Mouse (Mus musculus): ENCODE data around the gene Ccnq. TPM values are rescaled to one million over a fixed set of nuclear protein-coding genes. Genes with fewer than 3 reads are reported as not detected.
A peak's percentile ranks its signal among the peaks of the same experiment; 100 is the strongest.

The Ccnq gene
- polyA plus RNA-seq, 1 experiment from 2014 or later: 35.4 TPM

- 5% methylated on average over 2 of the region's 2 CpGs for WGBS
- Histone ChIP-seq H3K9me3 (no peaks in the 10 kb centered on the region), H3K27ac (peak overlapping the region; percentile 89), H3K4me1 (peaks cover 13% of the 10 kb centered on the region), H3K36me3 (peaks cover 13% of the 10 kb centered on the region), H3K4me3 (peak overlapping the region; percentile 75), H3K27me3 (ENCODE audit: insufficient read depth, poor library complexity, severe bottlenecking) (no peaks in the 10 kb centered on the region)
- no peak for DNase-seq (ENCODE audit: low spot score)
Observed at GRCm38 (mm10) chr11:78751843-78752203, 294 bp upstream of the Ccnq start.

- Histone ChIP-seq H3K4me3 (no peak overlapping the region), H3K27ac (no peak overlapping the region), H3K4me1 (peaks cover 18% of the 10 kb centered on the region), H3K36me3 (peaks cover 13% of the 10 kb centered on the region), H3K9me3 (no peaks in the 10 kb centered on the region), H3K27me3 (ENCODE audit: insufficient read depth, poor library complexity, severe bottlenecking) (no peaks in the 10 kb centered on the region)
- no peak for DNase-seq (ENCODE audit: low spot score)
- 81% methylated on average over 7 of the region's 7 CpGs for WGBS
Observed at GRCm38 (mm10) chr11:78746264-78746663, 5.3 kb downstream of the Ccnq start.

GRCm38 (mm10) chr11:78745475-78745874 lies 6.1 kb downstream of the Ccnq start:
- Histone ChIP-seq H3K4me3 (no peak overlapping the region), H3K36me3 (peaks cover 13% of the 10 kb centered on the region), H3K4me1 (peaks cover 10% of the 10 kb centered on the region), H3K27me3 (ENCODE audit: insufficient read depth, poor library complexity, severe bottlenecking) (no peaks in the 10 kb centered on the region), H3K27ac (peak overlapping the region; percentile 12; the same call in 1 of the 2 replicates), H3K9me3 (no peaks in the 10 kb centered on the region)
- DNase-seq (ENCODE audit: low spot score): no peak
- 45% methylated on average over 4 of the region's 4 CpGs for WGBS

- no peaks in the 10 kb centered on the region for H3K9me3 ChIP-seq
- H3K27ac ChIP-seq: no peak overlapping the region
- DNase-seq (ENCODE audit: low spot score): no peak
- H3K4me1 ChIP-seq: peaks cover 5% of the 10 kb centered on the region; the same call in 1 of the 2 replicates
- no peaks in the 10 kb centered on the region for H3K36me3 ChIP-seq
- WGBS: 64% methylated on average over 3 of the region's 3 CpGs
- H3K4me3 ChIP-seq: no peak overlapping the region
- H3K27me3 ChIP-seq (ENCODE audit: insufficient read depth, poor library complexity, severe bottlenecking): no peaks in the 10 kb centered on the region
Observed at GRCm38 (mm10) chr11:78742461-78742860, 9.1 kb downstream of the Ccnq start.

- Histone ChIP-seq H3K4me1 (peaks cover 5% of the 10 kb centered on the region; the same call in 1 of the 2 replicates), H3K27ac (no peak overlapping the region), H3K4me3 (no peak overlapping the region), H3K27me3 (ENCODE audit: insufficient read depth, poor library complexity, severe bottlenecking) (no peaks in the 10 kb centered on the region), H3K36me3 (no peaks in the 10 kb centered on the region), H3K9me3 (no peaks in the 10 kb centered on the region)
- no peak for DNase-seq (ENCODE audit: low spot score)
- 68% methylated on average over 7 of the region's 7 CpGs for WGBS
Observed at GRCm38 (mm10) chr11:78741958-78742357, 9.6 kb downstream of the Ccnq start.

- DNase-seq (ENCODE audit: low spot score): no peak
- Histone ChIP-seq H3K4me1 (no peaks in the 10 kb centered on the region), H3K27me3 (ENCODE audit: insufficient read depth, poor library complexity, severe bottlenecking) (no peaks in the 10 kb centered on the region), H3K36me3 (no peaks in the 10 kb centered on the region), H3K27ac (no peak overlapping the region), H3K4me3 (no peak overlapping the region), H3K9me3 (no peaks in the 10 kb centered on the region)
Observed at GRCm38 (mm10) chr11:78739361-78739760, 12.2 kb downstream of the Ccnq start.

GRCm38 (mm10) chr11:78736877-78737408 lies 14.6 kb downstream of the Ccnq start:
- H3K27ac ChIP-seq: no peak overlapping the region
- no peaks in the 10 kb centered on the region for H3K27me3 ChIP-seq (ENCODE audit: insufficient read depth, poor library complexity, severe bottlenecking)
- 65% methylated on average over 3 of the region's 3 CpGs for WGBS
- no peak overlapping the region for H3K4me3 ChIP-seq
- no peaks in the 10 kb centered on the region for H3K36me3 ChIP-seq
- H3K9me3 ChIP-seq: no peaks in the 10 kb centered on the region
- H3K4me1 ChIP-seq: no peaks in the 10 kb centered on the region
- DNase-seq (ENCODE audit: low spot score): no peak

- Histone ChIP-seq H3K4me3 (no peak overlapping the region), H3K27me3 (ENCODE audit: insufficient read depth, poor library complexity, severe bottlenecking) (no peaks in the 10 kb centered on the region), H3K9me3 (no peaks in the 10 kb centered on the region), H3K36me3 (no peaks in the 10 kb centered on the region), H3K27ac (no peak overlapping the region), H3K4me1 (no peaks in the 10 kb centered on the region)
- WGBS: 88% methylated on average over 1 of the region's 1 CpGs
- no peak for DNase-seq (ENCODE audit: low spot score)
Observed at GRCm38 (mm10) chr11:78735168-78735567, 16.4 kb downstream of the Ccnq start.

GRCm38 (mm10) chr11:78732619-78733018 lies 18.9 kb downstream of the Ccnq start:
- no peak overlapping the region for H3K27ac ChIP-seq
- no peaks in the 10 kb centered on the region for H3K36me3 ChIP-seq
- H3K9me3 ChIP-seq: no peaks in the 10 kb centered on the region
- H3K4me1 ChIP-seq: no peaks in the 10 kb centered on the region
- no peak overlapping the region for H3K4me3 ChIP-seq
- H3K27me3 ChIP-seq (ENCODE audit: insufficient read depth, poor library complexity, severe bottlenecking): no peaks in the 10 kb centered on the region
- DNase-seq (ENCODE audit: low spot score): no peak
- WGBS: 74% methylated on average over 6 of the region's 6 CpGs

GRCm38 (mm10) chr11:78730902-78731301 lies 20.6 kb downstream of the Ccnq start:
- no peak overlapping the region for H3K27ac ChIP-seq
- no peak for DNase-seq (ENCODE audit: low spot score)
- no peaks in the 10 kb centered on the region for H3K9me3 ChIP-seq
- no peaks in the 10 kb centered on the region for H3K4me1 ChIP-seq
- H3K27me3 ChIP-seq (ENCODE audit: insufficient read depth, poor library complexity, severe bottlenecking): no peaks in the 10 kb centered on the region
- 19% methylated on average over 2 of the region's 2 CpGs for WGBS
- no peaks in the 10 kb centered on the region for H3K36me3 ChIP-seq
- no peak overlapping the region for H3K4me3 ChIP-seq

GRCm38 (mm10) chr11:78728041-78728440 lies 23.5 kb downstream of the Ccnq start:
- Histone ChIP-seq H3K27me3 (ENCODE audit: insufficient read depth, poor library complexity, severe bottlenecking) (no peaks in the 10 kb centered on the region), H3K27ac (no peak overlapping the region), H3K36me3 (no peaks in the 10 kb centered on the region), H3K4me1 (no peaks in the 10 kb centered on the region), H3K9me3 (no peaks in the 10 kb centered on the region), H3K4me3 (no peak overlapping the region)
- no peak for DNase-seq (ENCODE audit: low spot score)
- 64% methylated on average over 4 of the region's 4 CpGs for WGBS

- WGBS: 68% methylated on average over 3 of the region's 3 CpGs
Observed at GRCm38 (mm10) chr11:78726366-78726765, 25.2 kb downstream of the Ccnq start.

GRCm38 (mm10) chr11:78724792-78725191 lies 26.7 kb downstream of the Ccnq start:
- H3K27me3 ChIP-seq (ENCODE audit: insufficient read depth, poor library complexity, severe bottlenecking): no peaks in the 10 kb centered on the region
- DNase-seq (ENCODE audit: low spot score): no peak
- H3K4me1 ChIP-seq: no peaks in the 10 kb centered on the region
- H3K27ac ChIP-seq: no peak overlapping the region
- 85% methylated on average over 1 of the region's 1 CpGs for WGBS
- H3K4me3 ChIP-seq: no peak overlapping the region
- no peaks in the 10 kb centered on the region for H3K9me3 ChIP-seq
- no peaks in the 10 kb centered on the region for H3K36me3 ChIP-seq

More at GRCm38 (mm10) chr11:78726366-78726765, 25.2 kb downstream of the Ccnq start:
- no peak for DNase-seq (ENCODE audit: low spot score)
- no peaks in the 10 kb centered on the region for H3K9me3 ChIP-seq
- no peaks in the 10 kb centered on the region for H3K4me1 ChIP-seq
- no peak overlapping the region for H3K27ac ChIP-seq
- no peaks in the 10 kb centered on the region for H3K27me3 ChIP-seq (ENCODE audit: insufficient read depth, poor library complexity, severe bottlenecking)
- no peak overlapping the region for H3K4me3 ChIP-seq
- no peaks in the 10 kb centered on the region for H3K36me3 ChIP-seq

- no peak for DNase-seq (ENCODE audit: low spot score)
- 78% methylated on average over 2 of the region's 2 CpGs for WGBS
- H3K27me3 ChIP-seq (ENCODE audit: insufficient read depth, poor library complexity, severe bottlenecking): no peaks in the 10 kb centered on the region
Observed at GRCm38 (mm10) chr11:78721419-78721818, 30.1 kb downstream of the Ccnq start.

More at GRCm38 (mm10) chr11:78721419-78721818, 30.1 kb downstream of the Ccnq start:
- Histone ChIP-seq H3K27ac (no peak overlapping the region), H3K4me3 (no peak overlapping the region), H3K9me3 (no peaks in the 10 kb centered on the region), H3K36me3 (no peaks in the 10 kb centered on the region), H3K4me1 (no peaks in the 10 kb centered on the region)

Data from heart, embryonic 10.5 days (tissue).